Mouse (Mus musculus): ENCODE measurements around the gene Zfp157. TPM values are rescaled to one million over a fixed set of nuclear protein-coding genes. Genes with fewer than 3 reads are reported as not detected.

Zfp157 gene
- 1.8 and 2.9 TPM in 2 replicates for polyA plus RNA-seq (2012)

DNA sequence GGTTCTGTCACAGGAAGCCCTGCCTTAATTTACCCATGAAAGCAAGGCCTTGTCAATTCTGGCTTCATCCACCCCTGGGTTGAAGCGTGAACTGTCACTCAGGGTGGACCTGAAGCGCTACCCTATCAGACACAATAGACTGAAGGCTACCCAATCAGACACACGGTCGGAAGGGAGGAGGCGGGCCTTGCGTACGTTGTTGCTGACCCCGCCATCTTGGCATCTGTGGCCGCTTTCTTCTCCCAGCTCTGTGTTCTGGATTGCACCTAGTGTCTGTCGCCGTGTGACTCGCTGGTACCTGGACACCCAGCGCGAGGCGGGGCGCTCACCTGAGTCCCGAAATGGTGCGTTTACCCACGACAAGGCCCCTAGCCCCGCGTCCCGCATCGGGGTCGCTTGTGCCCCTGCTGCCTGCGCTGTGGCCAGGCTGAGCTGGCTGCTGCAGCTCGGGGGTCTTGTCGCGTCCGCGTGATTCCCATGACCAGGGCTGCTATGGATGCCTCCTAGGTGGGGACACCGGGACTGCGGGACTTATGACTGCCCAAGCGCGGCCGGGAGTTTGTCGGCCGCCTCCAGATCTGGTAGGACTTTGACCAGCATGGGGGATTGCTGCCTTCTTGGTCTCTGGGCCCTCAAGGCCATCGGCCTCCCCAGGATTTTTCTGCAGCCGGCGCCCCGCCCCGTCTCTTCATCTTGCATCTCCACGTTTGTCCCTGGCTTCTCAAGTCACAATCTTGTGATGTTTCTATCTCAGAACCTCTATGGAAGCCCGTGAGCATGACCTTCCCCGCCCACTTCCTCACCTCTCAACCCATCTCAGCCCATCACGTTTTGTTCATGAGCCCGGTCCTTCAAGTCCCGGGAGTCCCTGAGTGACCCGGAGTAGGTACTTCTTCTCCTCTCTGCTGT is at the start of gene Zfp157:
Zfp157 (plus strand) TSS at position 183 of the 909 bp plus-strand sequence.

Other genes with a start within 250 kb of the Zfp157 start
- gene Mblac1, start 247.2 kb upstream of the Zfp157 start, polyA plus RNA-seq (2012) = 5.2 and 7.1 TPM in 2 replicates
- 0.39 and 0.83 TPM in 2 replicates for gene Nxpe5, start 215.6 kb upstream of the Zfp157 start, polyA plus RNA-seq (2012)
- 135 and 171 TPM in 2 replicates for gene Lamtor4, start 186.0 kb upstream of the Zfp157 start, polyA plus RNA-seq (2012)
- gene BC037034, start 177.4 kb upstream of the Zfp157 start, polyA plus RNA-seq (2012) = 210 and 248 TPM in 2 replicates
- not detected in 2 replicates for gene Gal3st4, start 168.6 kb upstream of the Zfp157 start, polyA plus RNA-seq (2012)
- gene Gm43720, start 161.5 kb upstream of the Zfp157 start, polyA plus RNA-seq (2012) = not detected in 2 replicates
- gene Gpc2, start 161.5 kb upstream of the Zfp157 start, polyA plus RNA-seq (2012) = 5.9 and 8.4 TPM in 2 replicates
- 8.0 and 9.8 TPM in 2 replicates for gene Stag3, start 161.2 kb upstream of the Zfp157 start, polyA plus RNA-seq (2012)
- gene Pvrig, start 99.5 kb upstream of the Zfp157 start, polyA plus RNA-seq (2012) = not detected in 2 replicates
- gene 1700123K08Rik, start 123.2 kb downstream of the Zfp157 start, polyA plus RNA-seq (2012) = not detected in 2 replicates
- gene Zfp68, start 178.3 kb downstream of the Zfp157 start, polyA plus RNA-seq (2012) = 2.8 and 3.1 TPM in 2 replicates
- 0.38 and 0.55 TPM in 2 replicates for gene A430033K04Rik, start 181.4 kb downstream of the Zfp157 start, polyA plus RNA-seq (2012)

All from megakaryocyte-erythroid progenitor cell, adult 5 weeks (primary cell).